Mouse (Mus musculus) CH12.LX (cell line): Measurements from ENCODE around the gene Lhpp. TPM values are rescaled to one million over a fixed set of nuclear protein-coding genes. Genes with fewer than 3 reads are reported as not detected.
A peak's percentile ranks its signal among the peaks of the same experiment; 100 is the strongest.

Source experiments
- DNase-seq: peaks from one replicate; pipeline ENCODE4 v3.0.0-alpha.2; 2013; ENCODE audit errors: extremely low read depth
- H3K27ac ChIP-seq: 2 replicates; pipeline ENCODE4 v1.5.1; 2012; ENCODE audit warnings: low read depth, mild to moderate bottlenecking, control low read depth, moderate library complexity; ENCODE audit not compliant: insufficient read depth
- H3K27me3 ChIP-seq: replicated peaks from 2 replicates; pipeline ENCODE3; 2012; ENCODE audit warnings: inconsistent platforms
- H3K36me3 ChIP-seq, 2 experiments: replicated peaks in 1 of 2; 2 replicates each; pipeline versions ENCODE3 to v1.6.1; 2012; ENCODE audit warnings: inconsistent platforms in 1 of 2, low read length in 1 of 2, mild to moderate bottlenecking in 1 of 2, mixed read lengths in 1 of 2, moderate library complexity in 1 of 2; ENCODE audit not compliant: control insufficient read depth in 1 of 2, insufficient read depth in 1 of 2
- H3K4me1 ChIP-seq, 2 experiments: 2 replicates each; pipeline ENCODE4 v1.6.1; 2012; ENCODE audit warnings: inconsistent platforms in 1 of 2, moderate library complexity in 1 of 2; ENCODE audit not compliant: insufficient read depth in 2 of 2, control insufficient read depth in 1 of 2
- H3K4me2 ChIP-seq: 2 replicates; pipeline ENCODE4 v1.6.1; 2012; ENCODE audit warnings: low read depth, mild to moderate bottlenecking, control low read depth; ENCODE audit not compliant: poor library complexity, insufficient read depth, severe bottlenecking
- H3K4me3 ChIP-seq, 3 experiments: fragments of 150-350 bp in 1 of 3; sonication (generic) in 1 of 3; replicated peaks in 1 of 3; 2 replicates each; pipeline versions ENCODE3 to v1.5.1; 2011 to 2012; ENCODE audit warnings: low read depth in 2 of 3, low read length in 2 of 3, mild to moderate bottlenecking in 2 of 3, moderate library complexity in 2 of 3, control low read depth in 1 of 3, improper control_type of control experiment in 1 of 3, inconsistent platforms in 1 of 3, mixed read lengths in 1 of 3; ENCODE audit not compliant: poor library complexity in 1 of 3
- H3K79me2 ChIP-seq: replicated peaks from 2 replicates; pipeline ENCODE4 v1.6.1; 2012; ENCODE audit warnings: mild to moderate bottlenecking, moderate library complexity; ENCODE audit not compliant: control insufficient read depth, poor library complexity, insufficient read depth, severe bottlenecking; ENCODE audit errors: extremely low read depth
- H3K9ac ChIP-seq: 2 replicates; pipeline ENCODE4 v1.6.1; 2012; ENCODE audit warnings: low read depth, mild to moderate bottlenecking, control low read depth, moderate library complexity; ENCODE audit not compliant: insufficient read depth
- H3K9me3 ChIP-seq: replicated peaks from 2 replicates; pipeline ENCODE3; 2012; ENCODE audit warnings: low read length, inconsistent platforms, mixed read lengths
- BHLHE40 ChIP-seq: IDR thresholded peaks from 2 replicates; pipeline ENCODE4 v1.6.1; 2011; ENCODE audit warnings: mild to moderate bottlenecking, low read depth, low read length, improper control_type of control experiment
- CHD1 ChIP-seq: IDR thresholded peaks from 2 replicates; pipeline ENCODE4 v1.6.1; 2012; ENCODE audit warnings: low read depth, low read length, improper control_type of control experiment, inconsistent platforms
- CHD2 ChIP-seq: IDR thresholded peaks from 2 replicates; pipeline ENCODE4 v1.6.1; 2011; ENCODE audit warnings: low read length, improper control_type of control experiment
- CTCF ChIP-seq, 2 experiments: IDR thresholded peaks in 1 of 2; conservative IDR thresholded peaks in 1 of 2; 2 replicates each; pipeline ENCODE4 v1.5.1; 2011 to 2012; ENCODE audit warnings: low read depth in 2 of 2, low read length in 2 of 2, improper control_type of control experiment in 1 of 2, inconsistent platforms in 1 of 2, mild to moderate bottlenecking in 1 of 2, moderate library complexity in 1 of 2
- E2F4 ChIP-seq: IDR thresholded peaks from 2 replicates; pipeline ENCODE4 v1.6.1; 2011; ENCODE audit warnings: low read depth, low read length, improper control_type of control experiment; ENCODE audit not compliant: insufficient replicate concordance
- ELF1 ChIP-seq: IDR thresholded peaks from 2 replicates; pipeline ENCODE4 v1.6.1; 2014; ENCODE audit warnings: low read depth, mild to moderate bottlenecking, inconsistent platforms, low read length, improper control_type of control experiment
- EP300 ChIP-seq: IDR thresholded peaks from 2 replicates; pipeline ENCODE4 v1.6.1; 2011; ENCODE audit warnings: low read length, improper control_type of control experiment
- ETS1 ChIP-seq: conservative IDR thresholded peaks from 2 replicates; pipeline ENCODE4 v1.6.1; 2012; ENCODE audit warnings: low read depth, mild to moderate bottlenecking, inconsistent platforms, low read length, improper control_type of control experiment, moderate library complexity
- GABPA ChIP-seq: IDR thresholded peaks from 2 replicates; pipeline ENCODE4 v1.6.1; 2012; ENCODE audit warnings: low read depth, low read length, improper control_type of control experiment, inconsistent platforms; ENCODE audit not compliant: insufficient replicate concordance
- JUN ChIP-seq: IDR thresholded peaks from 2 replicates; pipeline ENCODE4 v1.6.1; 2011; ENCODE audit warnings: low read depth, mild to moderate bottlenecking, low read length, improper control_type of control experiment, moderate library complexity; ENCODE audit not compliant: insufficient read depth
- JUND ChIP-seq: conservative IDR thresholded peaks from 2 replicates; pipeline ENCODE4 v1.6.1; 2011; ENCODE audit warnings: low read depth, low read length, improper control_type of control experiment
- KAT2A ChIP-seq: IDR thresholded peaks from 2 replicates; pipeline ENCODE4 v1.6.1; 2012; ENCODE audit warnings: low read length, improper control_type of control experiment, inconsistent platforms; ENCODE audit not compliant: insufficient replicate concordance
- MAZ ChIP-seq: IDR thresholded peaks from 2 replicates; pipeline ENCODE4 v1.6.1; 2012; ENCODE audit warnings: low read depth, mild to moderate bottlenecking, inconsistent platforms, low read length, improper control_type of control experiment, moderate library complexity
- MXI1 ChIP-seq: IDR thresholded peaks from 2 replicates; pipeline ENCODE4 v1.6.1; 2011; ENCODE audit warnings: mild to moderate bottlenecking, low read depth, low read length, improper control_type of control experiment
- NELFE ChIP-seq: IDR thresholded peaks from 2 replicates; pipeline ENCODE4 v1.6.1; 2011; ENCODE audit warnings: low read depth, low read length, improper control_type of control experiment
- POLR2AphosphoS2 ChIP-seq: IDR thresholded peaks from 2 replicates; pipeline ENCODE4 v1.6.1; 2011; ENCODE audit warnings: low read depth, low read length, improper control_type of control experiment
- RAD21 ChIP-seq: IDR thresholded peaks from 2 replicates; pipeline ENCODE4 v1.6.1; 2011; ENCODE audit warnings: low read depth, mild to moderate bottlenecking, low read length, improper control_type of control experiment, moderate library complexity
- RCOR1 ChIP-seq: conservative IDR thresholded peaks from 2 replicates; pipeline ENCODE4 v1.6.1; 2012; ENCODE audit warnings: low read depth, mild to moderate bottlenecking, inconsistent platforms, low read length, improper control_type of control experiment
- SIN3A ChIP-seq: IDR thresholded peaks from 2 replicates; pipeline ENCODE4 v1.6.1; 2012; ENCODE audit warnings: low read length, improper control_type of control experiment, inconsistent platforms
- SMC3 ChIP-seq: IDR thresholded peaks from 2 replicates; pipeline ENCODE4 v1.6.1; 2011; ENCODE audit warnings: low read depth, low read length, improper control_type of control experiment
- ZMIZ1 ChIP-seq: IDR thresholded peaks from 2 replicates; pipeline ENCODE4 v1.6.1; 2012; ENCODE audit warnings: low read depth, mild to moderate bottlenecking, inconsistent platforms, low read length, improper control_type of control experiment
- dilution Hi-C: fragments of 300-500 bp; cut with MboI; formaldehyde crosslinking; loops from 2 replicates; pipeline ENCODE4 v1.14.3; 2020; ENCODE audit warnings: low sequenced_read_pairs; ENCODE audit not compliant: extremely low pct_unique_long_range_greater_than_20kb, extremely low pct_ligation_motif_present
- in situ Hi-C: fragments of 300-500 bp; cut with MboI; formaldehyde crosslinking; loops from 3 replicates; pipeline ENCODE4 v1.14.3; 2019; ENCODE audit warnings: low sequenced_read_pairs, low pct_ligation_motif_present, low pct_unique_long_range_greater_than_20kb, mixed read lengths
- polyA plus RNA-seq: library from polyadenylated mRNA; unstranded; fragments of >175 nt; gene quantifications from 2 replicates; pipeline ENCODE4 v1.2.1, GENCODE M21; 2012; ENCODE audit warnings: low read depth; ENCODE audit not compliant: insufficient read length
- total RNA-seq, 2 experiments: library from RNA; depleted of rRNA; stranded (reverse); fragments of 300-350 nt in 1 of 2; fragments of >200 nt in 1 of 2; gene quantifications; 2 replicates each; pipeline ENCODE4 v1.2.3; 2012 to 2014

Gene Lhpp
- total and polyA plus RNA-seq, 3 experiments = 7.8 to 15.4 (median 14.6) TPM

DNA sequence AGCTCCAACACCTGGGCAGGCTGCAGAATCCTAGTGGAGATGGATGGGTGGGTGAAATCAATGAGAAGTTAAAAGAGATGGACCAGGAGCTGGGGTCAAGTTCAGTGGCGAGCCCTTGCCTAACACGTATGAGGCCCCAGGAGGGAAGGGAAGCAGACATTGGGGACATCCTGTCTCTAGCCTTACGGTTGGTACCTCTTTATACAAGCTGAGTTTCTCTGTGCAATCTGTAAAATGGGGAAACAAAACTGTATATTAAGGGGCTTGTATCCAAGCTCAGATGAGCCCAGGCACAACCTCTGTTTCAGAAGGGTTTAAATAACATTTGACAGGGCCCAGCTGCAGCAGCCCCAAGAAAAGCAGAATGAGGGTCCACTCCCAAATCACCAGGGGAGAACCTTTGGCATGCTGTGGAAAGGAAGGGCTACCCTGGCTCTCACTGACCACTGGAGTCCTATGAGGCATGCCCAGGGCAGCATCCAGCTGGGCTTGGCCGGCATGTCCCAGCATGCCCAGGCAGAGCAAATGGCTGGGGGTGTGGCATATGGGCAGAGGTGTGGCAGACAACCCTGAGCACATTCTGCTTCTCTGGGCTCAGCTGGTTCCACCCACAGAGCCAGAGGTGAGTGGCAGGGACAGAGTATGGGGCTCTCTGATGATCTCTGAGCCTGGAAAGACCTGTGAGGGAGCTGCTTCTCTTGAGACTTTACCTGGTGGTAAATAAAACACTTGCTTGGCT lies 118.8 kb downstream of the Lhpp start (continued):
- TF ChIP-seq CHD1 (peak; percentile 99), EP300 (peak; percentile 55), JUND (no peak), RCOR1 (no peak), SIN3A (peak; percentile 74), RAD21 (no peak; the same call in 1 of the 2 replicates), MXI1 (peak; percentile 82), POLR2AphosphoS2 (no peak), ZMIZ1 (no peak), CHD2 (no peak), JUN (no peak), ETS1 (peak; percentile 57; the same call in 1 of the 2 replicates), MAZ (0 out of 2 replicates have a peak, but pooled peaks have one; percentile 67), KAT2A (no peak), GABPA (no peak), ELF1 (no peak), NELFE (no peak)

DNA sequence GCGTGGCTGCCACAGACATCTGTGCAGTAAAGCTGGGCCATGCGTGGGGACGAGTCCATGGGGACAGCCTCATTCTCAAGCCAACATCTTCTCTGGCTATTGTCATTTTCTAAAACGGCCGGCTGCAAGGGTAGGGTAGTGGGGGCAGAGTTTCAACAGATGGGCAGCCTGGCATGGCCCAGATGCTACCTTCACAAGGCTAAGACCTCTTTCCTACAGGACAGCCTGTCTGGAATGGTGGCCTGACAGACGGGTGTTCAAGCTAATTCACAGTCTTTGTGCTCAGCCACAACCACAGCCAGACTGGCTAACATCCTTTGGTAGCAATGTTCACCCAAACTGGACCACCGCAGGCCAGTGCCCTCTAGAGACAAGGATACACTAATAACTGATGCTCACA lies 120.1 kb downstream of the Lhpp start:
- Histone ChIP-seq H3K4me2 (no peak overlapping the region), H3K4me3 (no peak overlapping the region), H3K79me2 (no peaks in the 10 kb centered on the region), H3K27me3 (no peaks in the 10 kb centered on the region), H3K9me3 (no peaks in the 10 kb centered on the region), H3K9ac (no peak overlapping the region), H3K4me1 (peaks cover 24 to 73% of the 10 kb centered on the region in 2 experiments), H3K36me3 (peaks cover 17 to 81% of the 10 kb centered on the region in 2 experiments), H3K27ac (peak overlapping the region; percentile 29)
- no peak for DNase-seq
- dilution Hi-C loops = no loop called here
- TF ChIP-seq ELF1 (no peak), CTCF (conservative IDR thresholded peaks at IDR 0.05 in 1 of 2, IDR thresholded peaks at IDR 0.05 in 1 of 2; ENCODE audit: low read depth in 2 of 2, low read length in 2 of 2) (no peak), CHD2 (no peak), SMC3 (no peak), RCOR1 (no peak), EP300 (no peak), ETS1 (no peak), BHLHE40 (no peak), ZMIZ1 (no peak), RAD21 (no peak), E2F4 (no peak), POLR2AphosphoS2 (no peak), KAT2A (no peak)
- in situ Hi-C loops = no loop called here
